Mouse (Mus musculus): ENCODE measurements around the gene Tmem151b.

GRCm38 (mm10) chr17:45551816-45552451 is 2.5 kb upstream of the Tmem151b start:
- TF ChIP-seq CTCF (IDR thresholded peaks at IDR 0.05; ENCODE audit: borderline replicate concordance, insufficient read depth, low read length) (peak; percentile 83), POLR2A (IDR thresholded peaks at IDR 0.05; ENCODE audit: low read depth, low read length) (no peak)
